Mouse (Mus musculus) urinary bladder, postnatal 14 days (tissue): ENCODE data around the gene Avl9.

Source experiments
- DNase-seq: peaks from one replicate; pipeline ENCODE4 v3.0.0; 2021; ENCODE audit warnings: low spot score

Gene Avl9

GRCm38 (mm10) chr6:56794834-56795233, 80.1 kb downstream of the Avl9 start:
- no peak for DNase-seq

GRCm38 (mm10) chr6:56796232-56796631, 81.5 kb downstream of the Avl9 start:
- no peak for DNase-seq

- peak; percentile 31 for DNase-seq
Observed at GRCm38 (mm10) chr6:56796668-56797141, 82.0 kb downstream of the Avl9 start.

GRCm38 (mm10) chr6:56797311-56798151, 82.8 kb downstream of the Avl9 start, which contains the start of gene Kbtbd2:
Kbtbd2 (minus strand) TSS chr6:56797813.
- DNase-seq, result peak; percentile 95

- no peak for DNase-seq
Observed at GRCm38 (mm10) chr6:56798152-56798465, 83.4 kb downstream of the Avl9 start.

- DNase-seq, result no peak
Observed at GRCm38 (mm10) chr6:56805026-56805425, 90.3 kb downstream of the Avl9 start.

GRCm38 (mm10) chr6:56806195-56806594, 91.5 kb downstream of the Avl9 start:
- no peak for DNase-seq

GRCm38 (mm10) chr6:56808656-56809055, 94.0 kb downstream of the Avl9 start:
- peak; percentile 18 for DNase-seq
